Mouse (Mus musculus): Measurements from ENCODE around the gene Gmds. TPM values are rescaled to one million over a fixed set of nuclear protein-coding genes. Genes with fewer than 3 reads are reported as not detected.

Gmds gene
- total RNA-seq (2015; ENCODE audit: low replicate concordance) (2.3 and 13.3 TPM in 2 replicates), total RNA-seq (2017; ENCODE audit: low replicate concordance) (1.8 and 2.0 TPM in 2 replicates)

DNA sequence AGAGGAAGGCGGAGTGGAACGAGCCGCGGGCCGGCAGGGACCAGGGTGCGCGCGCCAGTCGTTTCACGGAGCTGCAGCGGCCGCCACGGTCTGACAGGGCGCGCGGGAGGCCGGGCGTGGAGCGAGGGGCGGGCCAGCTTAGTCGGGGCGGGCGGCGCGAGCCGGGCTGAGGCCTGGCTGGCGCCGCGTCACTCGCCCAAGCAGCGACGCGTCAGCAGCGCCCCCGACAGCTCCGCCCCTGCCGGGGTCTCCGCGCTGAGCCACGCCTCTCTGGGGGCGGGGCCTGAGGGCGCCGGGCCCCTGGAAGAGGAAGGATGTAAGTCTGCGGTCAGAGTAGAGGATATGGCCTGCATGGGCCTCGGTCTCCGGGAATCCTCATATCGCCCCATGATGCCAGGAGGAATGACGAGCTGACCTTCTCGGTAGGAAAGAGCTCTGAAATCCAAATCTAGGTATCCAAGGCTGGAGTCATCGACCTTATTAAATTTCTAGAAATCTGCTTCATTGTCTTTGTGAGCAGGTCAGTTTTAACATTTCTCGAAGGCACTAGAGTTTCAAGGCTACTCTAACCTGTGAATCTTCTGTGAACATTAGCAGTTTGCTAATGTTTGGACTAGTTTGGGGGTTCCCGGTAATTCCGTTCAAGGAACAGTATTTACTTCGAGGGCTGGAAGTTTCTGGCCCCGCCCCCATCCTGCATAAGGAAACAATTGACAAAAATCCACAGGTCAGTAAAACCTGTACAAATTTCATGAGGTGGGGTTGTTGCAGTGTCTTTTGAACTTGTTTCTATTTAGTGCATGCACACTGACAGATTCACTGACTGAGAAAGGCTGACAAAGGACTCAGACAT lies at the start of gene Gmds:
Gmds (minus strand) TSS at position 228 of the 853 bp plus-strand sequence.
- ATAC-seq (replicated peaks; ENCODE audit: low FRiP score, poor library complexity, severe bottlenecking): peak; percentile 82

DNA sequence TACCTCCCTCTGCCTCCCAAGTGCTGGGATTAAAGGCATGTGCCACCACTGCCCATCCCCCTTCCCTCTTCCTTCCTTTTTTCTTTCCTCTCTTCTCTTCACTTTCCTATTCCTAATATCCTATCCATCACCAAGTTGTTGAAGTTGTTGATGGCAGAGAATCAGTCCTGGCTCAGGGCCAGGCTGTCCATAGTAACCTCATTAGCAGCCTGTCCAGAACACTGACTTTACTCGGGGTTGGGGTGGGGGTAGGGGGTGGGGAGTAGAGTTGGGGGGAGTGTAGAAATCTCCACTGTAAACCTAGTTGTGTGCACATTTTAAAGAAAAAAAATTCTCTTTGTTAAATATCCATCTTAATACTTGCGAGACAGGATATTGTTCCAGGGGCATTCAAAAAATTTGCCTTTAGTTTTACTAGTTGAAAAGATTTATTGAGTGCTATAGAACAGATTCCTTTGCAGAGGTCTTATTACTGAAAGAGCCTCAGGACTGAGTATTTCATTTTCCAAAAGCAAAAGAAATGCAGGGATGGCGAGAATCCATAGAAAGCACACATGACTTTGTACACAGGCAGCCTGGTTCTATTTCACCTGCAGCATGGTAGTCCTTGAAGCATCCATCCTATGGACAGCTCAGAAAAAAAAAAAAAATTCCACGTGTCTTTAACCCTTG lies 47.0 kb upstream of the Gmds start:
- no peak for ATAC-seq (replicated peaks; ENCODE audit: low FRiP score, poor library complexity, severe bottlenecking)

- ATAC-seq (replicated peaks; ENCODE audit: low FRiP score, poor library complexity, severe bottlenecking): no peak
Observed at GRCm38 (mm10) chr13:32382227-32383010, 43.9 kb upstream of the Gmds start.

DNA sequence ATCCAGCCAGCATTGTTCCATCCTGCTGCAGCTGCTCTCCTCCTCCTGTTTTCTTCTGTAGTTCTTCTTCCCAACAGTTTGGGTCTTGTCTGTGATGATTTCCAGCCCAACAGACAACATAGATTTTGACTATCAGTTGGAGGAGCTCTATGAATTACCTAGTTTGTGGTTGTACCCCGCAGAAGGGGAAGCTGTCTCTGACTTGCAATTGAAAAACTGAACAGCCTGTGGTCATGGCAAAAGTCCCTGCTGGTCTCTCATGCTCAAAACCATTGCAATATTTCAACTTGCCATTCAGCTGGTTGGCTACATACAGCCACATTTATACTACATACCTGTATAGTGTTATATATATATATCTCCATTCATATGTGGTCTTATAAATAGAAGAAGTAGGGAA lies 40.1 kb upstream of the Gmds start:
- no peak for ATAC-seq (replicated peaks; ENCODE audit: low FRiP score, poor library complexity, severe bottlenecking)

- no peak for ATAC-seq (replicated peaks; ENCODE audit: low FRiP score, poor library complexity, severe bottlenecking)
Observed at GRCm38 (mm10) chr13:32372531-32372883, 34.0 kb upstream of the Gmds start.

GRCm38 (mm10) chr13:32371874-32372530 lies 33.5 kb upstream of the Gmds start:
- ATAC-seq (replicated peaks; ENCODE audit: low FRiP score, poor library complexity, severe bottlenecking): no peak

DNA sequence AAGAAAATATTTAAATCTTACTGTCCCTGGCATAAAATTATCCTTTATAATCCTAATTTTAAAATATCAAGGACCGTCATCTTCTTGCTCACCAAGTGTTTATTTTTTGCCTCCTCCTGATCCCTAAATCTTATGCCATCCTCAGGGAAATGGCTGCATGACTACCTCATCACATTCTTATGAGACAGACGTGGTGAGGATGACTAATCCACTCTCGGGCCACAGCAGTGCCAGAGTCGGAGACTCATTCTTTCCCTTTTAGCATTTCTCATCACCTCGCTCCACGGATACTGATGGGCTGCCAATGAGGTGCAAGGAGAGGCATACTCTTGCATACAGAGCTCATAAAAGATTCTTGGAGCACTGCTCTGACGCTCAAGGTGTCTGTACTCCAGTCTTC lies 32.2 kb upstream of the Gmds start:
- ATAC-seq (replicated peaks; ENCODE audit: low FRiP score, poor library complexity, severe bottlenecking): no peak

GRCm38 (mm10) chr13:32370135-32370534 lies 31.6 kb upstream of the Gmds start:
- ATAC-seq (replicated peaks; ENCODE audit: low FRiP score, poor library complexity, severe bottlenecking): no peak

DNA sequence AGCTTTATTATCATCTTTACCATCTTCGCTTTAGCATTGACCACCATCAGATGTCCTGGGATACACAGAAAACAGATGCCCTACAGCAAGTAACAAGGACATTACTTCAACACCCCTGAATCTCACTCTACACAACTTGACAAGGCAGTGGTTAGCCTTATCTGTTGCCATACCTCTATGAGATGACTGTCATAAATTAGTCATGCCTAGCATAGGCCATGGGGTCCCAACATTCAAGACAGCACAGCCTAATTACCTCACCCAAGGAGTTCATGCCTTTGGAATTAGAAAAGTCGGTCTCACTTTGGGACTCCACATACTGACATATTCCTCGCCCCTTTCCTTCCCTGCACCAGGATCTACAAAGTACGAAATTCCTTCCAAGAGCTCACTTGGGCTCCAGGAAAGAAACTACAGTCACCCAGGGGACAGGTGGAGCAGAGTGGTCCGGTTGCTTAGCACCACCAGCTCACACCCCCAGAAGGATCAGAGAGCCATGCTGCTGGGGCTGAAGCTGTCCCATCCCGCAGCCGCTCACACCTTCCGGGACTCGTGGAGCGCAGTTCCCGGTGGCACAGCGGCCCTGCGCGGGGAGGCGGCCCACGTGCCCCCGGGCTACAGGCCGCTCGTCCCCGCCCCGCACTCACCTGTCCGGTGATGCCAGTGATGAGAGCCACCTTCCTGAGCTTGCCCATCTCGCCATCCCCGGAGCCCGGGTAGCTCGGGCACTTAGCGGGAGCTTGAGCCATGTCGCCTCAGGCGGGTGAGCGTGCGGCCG lies 616 bp downstream of the Gmds start:
- ATAC-seq (replicated peaks; ENCODE audit: low FRiP score, poor library complexity, severe bottlenecking): 0 out of 2 replicates have a peak, but pooled peaks have one; percentile 31

GRCm38 (mm10) chr13:32318309-32318708 lies 20.2 kb downstream of the Gmds start:
- ATAC-seq (replicated peaks; ENCODE audit: low FRiP score, poor library complexity, severe bottlenecking): no peak

GRCm38 (mm10) chr13:32317354-32317753 lies 21.2 kb downstream of the Gmds start:
- no peak for ATAC-seq (replicated peaks; ENCODE audit: low FRiP score, poor library complexity, severe bottlenecking)

DNA sequence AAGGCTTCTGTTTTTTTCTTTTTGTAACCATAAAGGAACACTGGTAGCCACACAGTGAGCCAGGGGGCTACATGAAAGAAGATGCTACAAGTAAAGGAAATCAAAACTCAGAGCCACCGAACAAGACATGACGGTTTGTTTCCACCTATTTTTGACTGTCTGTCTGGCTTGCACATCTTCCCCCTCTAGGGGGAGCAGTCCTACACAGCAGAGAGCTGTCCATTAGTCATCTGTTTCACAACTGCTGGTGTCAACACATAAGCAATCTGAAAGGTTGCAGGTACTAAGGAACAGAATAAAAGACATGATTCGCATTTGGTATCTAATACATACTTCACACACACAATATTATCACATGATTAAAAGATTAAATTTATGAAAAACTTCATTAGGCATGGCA lies 25.9 kb downstream of the Gmds start:
- ATAC-seq (replicated peaks; ENCODE audit: low FRiP score, poor library complexity, severe bottlenecking): no peak

GRCm38 (mm10) chr13:32311476-32311875 lies 27.1 kb downstream of the Gmds start:
- ATAC-seq (replicated peaks; ENCODE audit: low FRiP score, poor library complexity, severe bottlenecking): no peak

- no peak for ATAC-seq (replicated peaks; ENCODE audit: low FRiP score, poor library complexity, severe bottlenecking)
Observed at GRCm38 (mm10) chr13:32298456-32298855, 40.1 kb downstream of the Gmds start.

- ATAC-seq (replicated peaks; ENCODE audit: low FRiP score, poor library complexity, severe bottlenecking): no peak
Observed at GRCm38 (mm10) chr13:32297398-32297797, 41.1 kb downstream of the Gmds start.

- no peak for ATAC-seq (replicated peaks; ENCODE audit: low FRiP score, poor library complexity, severe bottlenecking)
Observed at GRCm38 (mm10) chr13:32294416-32295195, 43.9 kb downstream of the Gmds start.

- ATAC-seq (replicated peaks; ENCODE audit: low FRiP score, poor library complexity, severe bottlenecking): no peak
Observed at GRCm38 (mm10) chr13:32272937-32273496, 65.5 kb downstream of the Gmds start.

DNA sequence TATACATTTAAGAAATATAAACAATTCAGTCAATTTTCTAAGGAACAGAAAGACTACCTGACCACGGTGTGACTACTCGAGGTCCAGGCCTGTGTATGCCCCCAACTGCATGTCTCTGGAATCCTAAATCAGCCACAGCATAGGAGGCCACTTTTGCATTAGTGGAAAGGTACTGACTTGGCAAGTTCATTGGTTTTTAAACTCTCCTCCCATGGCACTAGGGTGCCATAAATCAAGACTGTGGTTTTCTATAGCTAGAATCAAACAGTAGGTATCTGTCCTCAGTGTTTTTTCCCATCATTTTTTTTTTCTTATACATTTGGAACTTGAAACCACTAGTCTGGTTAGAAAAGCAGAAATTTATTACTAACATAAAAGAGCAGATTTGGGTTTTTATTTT lies 68.8 kb downstream of the Gmds start:
- ATAC-seq (replicated peaks; ENCODE audit: low FRiP score, poor library complexity, severe bottlenecking): no peak

Data from erythroblast, adult 5-6 weeks (primary cell).